Mouse (Mus musculus): ENCODE measurements at regions not wholly inside any gene's neighbourhood (a gene's known extent, or its start where the extent isn't known, plus 50 kb on each side); places are given as distances from the start of the nearest gene placed in this dataset.

DNA sequence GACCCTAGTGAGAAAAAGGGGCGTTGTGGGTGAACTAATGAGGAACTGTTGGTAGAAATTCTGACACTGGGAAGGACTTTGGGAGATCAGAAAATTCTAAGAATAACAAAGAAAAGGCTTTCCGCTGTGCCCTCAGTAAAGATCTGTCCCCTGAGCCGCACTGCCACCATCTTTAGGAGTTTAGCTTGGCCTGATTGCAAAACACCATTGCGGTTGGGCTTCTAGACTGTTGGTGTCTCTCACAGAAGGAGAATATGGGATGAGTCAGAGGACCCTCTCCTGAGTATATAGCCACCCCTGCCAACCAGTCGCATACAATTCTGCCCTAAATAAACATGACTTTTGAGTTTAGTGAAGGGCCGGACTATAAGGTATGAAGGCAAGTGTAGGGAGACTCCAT is 147.5 kb upstream of the Nrip1 start:
- TF ChIP-seq E2F4 (IDR thresholded peaks at IDR 0.05; ENCODE audit: insufficient read depth) (no peak), POLR2A (IDR thresholded peaks at IDR 0.05; ENCODE audit: insufficient read length, low read depth) (no peak), USF1 (IDR thresholded peaks at IDR 0.05; ENCODE audit: low read depth) (no peak), MYOG (IDR thresholded peaks at IDR 0.05; ENCODE audit: control insufficient read depth in 1 of 3, insufficient read depth in 1 of 3, insufficient read length in 2 of 3, low read depth in 2 of 3) (no peak), MYOD1 (IDR thresholded peaks at IDR 0.05; ENCODE audit: control insufficient read depth in 1 of 3, insufficient read length in 2 of 3, low read depth in 2 of 3) (no peak), REST (IDR thresholded peaks at IDR 0.05; ENCODE audit: insufficient read depth, insufficient read length) (no peak), MAX (IDR thresholded peaks at IDR 0.05; ENCODE audit: low read depth) (no peak), TCF12 (IDR thresholded peaks at IDR 0.05; ENCODE audit: insufficient read depth, poor library complexity, severe bottlenecking) (no peak)

All from myocyte (in vitro differentiated cells).